Mouse (Mus musculus) kidney, embryonic 14.5 days (tissue): Measurements from ENCODE around the gene Il12rb2. TPM values are rescaled to one million over a fixed set of nuclear protein-coding genes. Genes with fewer than 3 reads are reported as not detected.

Source experiments
- ATAC-seq: fragments of 200-750 bp; cut with Nextera tagmentation; 2 replicates; pipeline ENCODE4 v1.8.0; 2017; ENCODE audit warnings: moderate number of reproducible peaks, mild to moderate bottlenecking, moderate TSS enrichment, moderate library complexity; ENCODE audit not compliant: low FRiP score, low TSS enrichment
- H3K27ac ChIP-seq: fragments of 300-500 bp; sonication (generic); 2 replicates; pipeline ENCODE4 v1.5.1; 2014; ENCODE audit warnings: low read depth, mild to moderate bottlenecking, low read length, moderate library complexity, mixed read lengths
- H3K27me3 ChIP-seq: fragments of 300-500 bp; sonication (generic); 2 replicates; pipeline ENCODE4 v1.6.1; 2014; ENCODE audit warnings: mild to moderate bottlenecking, low read length; ENCODE audit not compliant: control insufficient read depth, insufficient read depth
- H3K36me3 ChIP-seq: fragments of 300-500 bp; sonication (generic); 2 replicates; pipeline ENCODE4 v1.6.1; 2014; ENCODE audit warnings: low read length, mixed read lengths; ENCODE audit not compliant: control insufficient read depth, insufficient read depth
- H3K4me1 ChIP-seq: fragments of 300-500 bp; sonication (generic); 2 replicates; pipeline ENCODE4 v1.6.1; 2014; ENCODE audit warnings: low read length, mixed read lengths; ENCODE audit not compliant: control insufficient read depth, insufficient read depth
- H3K4me2 ChIP-seq: fragments of 300-500 bp; sonication (generic); replicated peaks from 2 replicates; pipeline ENCODE4 v1.6.1; 2014; ENCODE audit warnings: low read depth, mild to moderate bottlenecking, low read length
- H3K4me3 ChIP-seq: fragments of 300-500 bp; sonication (generic); 2 replicates; pipeline ENCODE4 v1.5.1; 2014; ENCODE audit warnings: mild to moderate bottlenecking, low read length
- H3K9ac ChIP-seq: fragments of 300-500 bp; sonication (generic); 2 replicates; pipeline ENCODE4 v1.6.1; 2014; ENCODE audit warnings: low read depth, mild to moderate bottlenecking, low read length, moderate library complexity
- H3K9me3 ChIP-seq: fragments of 300-500 bp; sonication (generic); 2 replicates; pipeline ENCODE4 v1.6.1; 2016; ENCODE audit warnings: low read length; ENCODE audit not compliant: control insufficient read depth
- WGBS: fragments of 180-500 bp; shearing (Covaris S2); extraction: QIAGEN DNeasy Blood & Tissue Kit; methylation state at CpG from one replicate; pipeline ENCODE4 v1.1.7; 2014; 5-methylcytosine and 5-hydroxymethylcytosine counted together
- polyA plus RNA-seq: library from polyadenylated mRNA; unstranded; fragments of >200 nt; fragmentation: Nextera tagmentation; extraction: Ambion mirVana; gene quantifications from 2 replicates; pipeline ENCODE4 v1.2.1, GENCODE M21; 2014

Gene Il12rb2
- polyA plus RNA-seq, 1 experiment from 2014 or later = 0.16 TPM

GRCm38 (mm10) chr6:67337943-67338342 lies 38.0 kb downstream of the Il12rb2 start:
- H3K4me1 ChIP-seq = no peaks in the 10 kb centered on the region
- no peaks in the 10 kb centered on the region for H3K36me3 ChIP-seq
- no peaks in the 10 kb centered on the region for H3K9me3 ChIP-seq
- no peaks in the 10 kb centered on the region for H3K27me3 ChIP-seq
- H3K9ac ChIP-seq = no peak overlapping the region
- no peak for ATAC-seq
- no peak overlapping the region for H3K27ac ChIP-seq
- no peak overlapping the region for H3K4me3 ChIP-seq
- no peak overlapping the region for H3K4me2 ChIP-seq

- no peaks in the 10 kb centered on the region for H3K9me3 ChIP-seq
- H3K27me3 ChIP-seq = no peaks in the 10 kb centered on the region
- H3K27ac ChIP-seq = no peak overlapping the region
- WGBS = 74% methylated on average over 3 of the region's 3 CpGs
- H3K9ac ChIP-seq = no peak overlapping the region
- H3K4me1 ChIP-seq = no peaks in the 10 kb centered on the region
- ATAC-seq = no peak
- H3K4me2 ChIP-seq = no peak overlapping the region
- no peak overlapping the region for H3K4me3 ChIP-seq
- H3K36me3 ChIP-seq = no peaks in the 10 kb centered on the region
Observed at GRCm38 (mm10) chr6:67323788-67324187, 52.2 kb downstream of the Il12rb2 start.

- WGBS = 26% methylated on average over 10 of the region's 10 CpGs
- no peaks in the 10 kb centered on the region for H3K4me1 ChIP-seq
- no peak overlapping the region for H3K9ac ChIP-seq
- no peaks in the 10 kb centered on the region for H3K27me3 ChIP-seq
- H3K4me3 ChIP-seq = no peak overlapping the region
- no peak overlapping the region for H3K27ac ChIP-seq
- no peaks in the 10 kb centered on the region for H3K9me3 ChIP-seq
- peak; percentile 66 for ATAC-seq
- H3K36me3 ChIP-seq = no peaks in the 10 kb centered on the region
- no peak overlapping the region for H3K4me2 ChIP-seq
Observed at GRCm38 (mm10) chr6:67318451-67318850, 57.5 kb downstream of the Il12rb2 start.

- no peak overlapping the region for H3K4me3 ChIP-seq
- no peaks in the 10 kb centered on the region for H3K4me1 ChIP-seq
- ATAC-seq = no peak
- no peak overlapping the region for H3K4me2 ChIP-seq
- no peak overlapping the region for H3K27ac ChIP-seq
- H3K9ac ChIP-seq = no peak overlapping the region
- H3K36me3 ChIP-seq = no peaks in the 10 kb centered on the region
- WGBS = 85% methylated on average over 8 of the region's 8 CpGs
- no peaks in the 10 kb centered on the region for H3K27me3 ChIP-seq
- no peaks in the 10 kb centered on the region for H3K9me3 ChIP-seq
Observed at GRCm38 (mm10) chr6:67317827-67318338, 58.1 kb downstream of the Il12rb2 start.

- 70% methylated on average over 5 of the region's 5 CpGs for WGBS
- Histone ChIP-seq H3K36me3 (no peaks in the 10 kb centered on the region), H3K27ac (no peak overlapping the region), H3K4me3 (no peak overlapping the region), H3K9me3 (no peaks in the 10 kb centered on the region), H3K4me2 (no peak overlapping the region), H3K27me3 (no peaks in the 10 kb centered on the region), H3K4me1 (no peaks in the 10 kb centered on the region), H3K9ac (no peak overlapping the region)
- ATAC-seq = no peak
Observed at GRCm38 (mm10) chr6:67317068-67317467, 58.9 kb downstream of the Il12rb2 start.

- H3K4me3 ChIP-seq = no peak overlapping the region
- no peak for ATAC-seq
- no peaks in the 10 kb centered on the region for H3K4me1 ChIP-seq
- H3K27ac ChIP-seq = no peak overlapping the region
- no peaks in the 10 kb centered on the region for H3K27me3 ChIP-seq
- no peaks in the 10 kb centered on the region for H3K36me3 ChIP-seq
- no peak overlapping the region for H3K4me2 ChIP-seq
- 69% methylated on average over 1 of the region's 1 CpGs for WGBS
- no peaks in the 10 kb centered on the region for H3K9me3 ChIP-seq
- H3K9ac ChIP-seq = no peak overlapping the region
Observed at GRCm38 (mm10) chr6:67314697-67315096, 61.3 kb downstream of the Il12rb2 start.

GRCm38 (mm10) chr6:67309752-67310151 lies 66.2 kb downstream of the Il12rb2 start:
- Histone ChIP-seq H3K36me3 (no peaks in the 10 kb centered on the region), H3K4me1 (no peaks in the 10 kb centered on the region), H3K4me3 (no peak overlapping the region), H3K9ac (no peak overlapping the region), H3K4me2 (no peak overlapping the region), H3K9me3 (no peaks in the 10 kb centered on the region), H3K27me3 (no peaks in the 10 kb centered on the region), H3K27ac (no peak overlapping the region)
- no peak for ATAC-seq
- 87% methylated on average over 3 of the region's 3 CpGs for WGBS

GRCm38 (mm10) chr6:67308994-67309393 lies 67.0 kb downstream of the Il12rb2 start:
- ATAC-seq = no peak
- H3K27me3 ChIP-seq = no peaks in the 10 kb centered on the region
- no peaks in the 10 kb centered on the region for H3K4me1 ChIP-seq
- H3K36me3 ChIP-seq = no peaks in the 10 kb centered on the region
- no peak overlapping the region for H3K4me3 ChIP-seq
- H3K9me3 ChIP-seq = no peaks in the 10 kb centered on the region
- H3K27ac ChIP-seq = no peak overlapping the region
- H3K9ac ChIP-seq = no peak overlapping the region
- 85% methylated on average over 3 of the region's 3 CpGs for WGBS
- no peak overlapping the region for H3K4me2 ChIP-seq

- H3K36me3 ChIP-seq = no peaks in the 10 kb centered on the region
- H3K9me3 ChIP-seq = no peaks in the 10 kb centered on the region
- no peak for ATAC-seq
- H3K9ac ChIP-seq = no peak overlapping the region
- whole genome bisulfite sequencing = 74% methylated on average over 10 of the region's 10 CpGs
- H3K4me2 ChIP-seq = no peak overlapping the region
- no peak overlapping the region for H3K27ac ChIP-seq
- no peak overlapping the region for H3K4me3 ChIP-seq
- no peaks in the 10 kb centered on the region for H3K27me3 ChIP-seq
- H3K4me1 ChIP-seq = 0 out of 2 replicates have a peak, but pooled peaks cover 13% of the 10 kb centered on the region
Observed at GRCm38 (mm10) chr6:67303210-67303609, 72.8 kb downstream of the Il12rb2 start.
